Mouse (Mus musculus): ENCODE measurements around the gene Rin1.

The Rin1 gene

GRCm38 (mm10) chr19:5094746-5095417 is 44.6 kb downstream of the Rin1 start:
- peak; percentile 60 for DNase-seq (ENCODE audit: low read depth, low spot score)

GRCm38 (mm10) chr19:5095887-5096474 is 45.7 kb downstream of the Rin1 start:
- no peak for DNase-seq (ENCODE audit: low read depth, low spot score)

GRCm38 (mm10) chr19:5097521-5098362 is 47.5 kb downstream of the Rin1 start:
- no peak for DNase-seq (ENCODE audit: low read depth, low spot score)

GRCm38 (mm10) chr19:5098363-5099143 is 48.3 kb downstream of the Rin1 start, which contains the start of gene Cnih2:
Gene Cnih2 (minus strand): TSS chr19:5098521.
- DNase-seq (ENCODE audit: low read depth, low spot score): peak; percentile 82

GRCm38 (mm10) chr19:5106074-5106473 is 55.8 kb downstream of the Rin1 start:
- no peak for DNase-seq (ENCODE audit: low read depth, low spot score)
